Mouse (Mus musculus) kidney, adult 2 months (tissue): ENCODE measurements at regions not wholly inside any gene's neighbourhood (a gene's known extent, or its start where the extent isn't known, plus 50 kb on each side); places are given as distances from the start of the nearest gene placed in this dataset.

Experiments
- CTCF ChIP-seq: fragments of 200-500 bp; conservative IDR thresholded peaks from 2 replicates; pipeline ENCODE4 v1.5.1; 2011; ENCODE audit warnings: low read depth, mild to moderate bottlenecking, control low read depth, low read length, moderate library complexity, mixed read lengths; ENCODE audit not compliant: insufficient read depth, insufficient read length
- POLR2A ChIP-seq: fragments of 200-500 bp; IDR thresholded peaks from one replicate; pipeline ENCODE4 v1.6.1; 2011; ENCODE audit warnings: low read depth, low read length, control low read depth

- TF ChIP-seq CTCF (no peak), POLR2A (no peak)
Measured at GRCm38 (mm10) chr4:33679351-33679750, 245.0 kb upstream of the Cnr1 start.
